Mouse (Mus musculus) limb, embryonic 14.5 days (tissue): Measurements from ENCODE around the gene Tmem98. TPM values are rescaled to one million over a fixed set of nuclear protein-coding genes. Genes with fewer than 3 reads are reported as not detected.

Source experiments
- ATAC-seq: fragments of 200-750 bp; cut with Nextera tagmentation; 2 replicates; pipeline ENCODE4 v1.8.0; 2017; ENCODE audit warnings: low read depth, moderate number of reproducible peaks, moderate TSS enrichment; ENCODE audit not compliant: low FRiP score
- DNase-seq: peaks from one replicate; pipeline ENCODE4 v3.0.0-alpha.2; 2015; ENCODE audit warnings: low spot score
- H3K27ac ChIP-seq: fragments of 300-500 bp; sonication (generic); replicated peaks from 2 replicates; pipeline ENCODE4 v1.5.1; 2014; ENCODE audit warnings: low read depth, mild to moderate bottlenecking, low read length, moderate library complexity, mixed read lengths
- H3K27me3 ChIP-seq: fragments of 300-500 bp; sonication (generic); 2 replicates; pipeline ENCODE4 v1.6.1; 2014; ENCODE audit warnings: low read length, mixed read lengths; ENCODE audit not compliant: control insufficient read depth, insufficient read depth
- H3K36me3 ChIP-seq: fragments of 300-500 bp; sonication (generic); 2 replicates; pipeline ENCODE4 v1.6.1; 2014; ENCODE audit warnings: mild to moderate bottlenecking, low read length, moderate library complexity, mixed read lengths; ENCODE audit not compliant: control insufficient read depth, insufficient read depth
- H3K4me1 ChIP-seq: fragments of 300-500 bp; sonication (generic); 2 replicates; pipeline ENCODE4 v1.6.1; 2014; ENCODE audit warnings: antibody characterized with exemption, low read length, mixed read lengths; ENCODE audit not compliant: control insufficient read depth, insufficient read depth
- H3K4me2 ChIP-seq: fragments of 300-500 bp; sonication (generic); replicated peaks from 2 replicates; pipeline ENCODE4 v1.6.1; 2014; ENCODE audit warnings: low read depth, mild to moderate bottlenecking, low read length, moderate library complexity; ENCODE audit not compliant: severe bottlenecking
- H3K4me3 ChIP-seq: fragments of 300-500 bp; sonication (generic); replicated peaks from 2 replicates; pipeline ENCODE4 v1.5.1; 2014; ENCODE audit warnings: low read length
- H3K9ac ChIP-seq: fragments of 300-500 bp; sonication (generic); 2 replicates; pipeline ENCODE4 v1.6.1; 2014; ENCODE audit warnings: mild to moderate bottlenecking, low read depth, low read length, moderate library complexity; ENCODE audit not compliant: severe bottlenecking
- H3K9me3 ChIP-seq: fragments of 300-500 bp; sonication (generic); 2 replicates; pipeline ENCODE4 v1.6.1; 2016; ENCODE audit warnings: low read length; ENCODE audit not compliant: control insufficient read depth
- POLR2A ChIP-seq: fragments of 200-500 bp; IDR thresholded peaks from 2 replicates; pipeline ENCODE4 v1.8.0; 2012; ENCODE audit warnings: inconsistent platforms, mild to moderate bottlenecking, moderate library complexity, borderline replicate concordance; ENCODE audit not compliant: insufficient read depth, insufficient read length; ENCODE audit errors: extremely low read depth
- WGBS: fragments of 180-500 bp; shearing (Covaris S2); extraction: QIAGEN DNeasy Blood & Tissue Kit; methylation state at CpG from one replicate; pipeline ENCODE4 v1.1.7; 2014; 5-methylcytosine and 5-hydroxymethylcytosine counted together
- polyA plus RNA-seq, 2 experiments: library from polyadenylated mRNA; depleted of rRNA in 1 of 2; stranded (reverse) in 1 of 2; unstranded in 1 of 2; fragments of >200 nt; fragmentation: Nextera tagmentation in 1 of 2; extraction: Ambion mirVana in 1 of 2; gene quantifications; 2 replicates each; pipeline versions ENCODE4 v1.2.1 to v1.2.3; 2012 to 2014

Tmem98 gene
- polyA plus RNA-seq, 2 experiments, result 59.2 to 68.4 TPM

- ATAC-seq, result no peak
- 91% methylated on average over 1 of the region's 1 CpGs for WGBS
- Histone ChIP-seq H3K9me3 (no peaks in the 10 kb centered on the region), H3K9ac (no peak overlapping the region), H3K27ac (no peak overlapping the region), H3K4me2 (no peak overlapping the region), H3K4me1 (no peaks in the 10 kb centered on the region), H3K36me3 (no peaks in the 10 kb centered on the region), H3K27me3 (no peaks in the 10 kb centered on the region), H3K4me3 (no peak overlapping the region)
- TF ChIP-seq POLR2A, result no peak
- no peak for DNase-seq
Observed at GRCm38 (mm10) chr11:80838724-80839123, 28.7 kb downstream of the Tmem98 start.

DNA sequence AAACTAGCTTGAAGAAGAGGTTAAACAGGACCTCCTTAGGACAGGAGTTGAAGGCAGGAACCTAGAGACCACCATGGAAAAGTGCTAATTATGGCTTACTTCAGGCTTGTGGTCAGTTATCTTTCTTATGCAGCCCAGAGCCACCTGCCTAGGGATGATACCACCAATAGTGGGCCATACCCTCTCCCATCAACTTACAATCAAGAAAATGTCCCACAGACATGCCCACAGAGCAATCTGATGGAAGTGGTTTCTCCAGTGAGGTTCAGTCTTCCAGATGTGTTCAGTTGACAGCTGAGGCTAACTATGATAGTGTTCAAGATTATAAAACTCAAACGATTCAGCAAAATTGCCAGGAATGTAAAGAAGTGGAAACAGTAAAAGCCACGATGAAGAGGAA, 33.5 kb downstream of the Tmem98 start:
- Histone ChIP-seq H3K4me1 (no peaks in the 10 kb centered on the region), H3K27ac (no peak overlapping the region), H3K4me2 (no peak overlapping the region), H3K36me3 (no peaks in the 10 kb centered on the region), H3K27me3 (no peaks in the 10 kb centered on the region), H3K4me3 (no peak overlapping the region), H3K9me3 (no peaks in the 10 kb centered on the region), H3K9ac (no peak overlapping the region)
- no peak for DNase-seq
- no peak for ATAC-seq
- no peak for TF ChIP-seq POLR2A
- 70% methylated on average over 2 of the region's 2 CpGs for WGBS

DNA sequence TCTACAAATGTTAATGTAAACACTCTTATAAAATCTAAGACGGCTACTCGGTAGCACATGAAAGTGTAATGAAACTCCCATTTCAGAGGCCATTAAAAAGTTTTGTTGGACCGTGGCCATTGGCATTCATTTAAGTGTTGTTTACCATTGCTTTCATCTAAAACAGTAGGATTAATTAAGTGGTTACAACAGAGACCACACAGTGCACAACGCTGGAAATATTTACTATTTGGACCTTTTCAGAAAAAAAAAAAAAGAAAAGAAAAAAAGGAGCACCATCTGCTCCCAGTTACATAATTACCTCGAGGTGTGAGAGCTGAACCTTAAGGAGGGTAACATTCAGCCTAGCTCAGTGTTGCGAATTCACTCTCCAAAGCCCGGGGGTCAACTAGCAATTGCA, 35.5 kb downstream of the Tmem98 start:
- H3K4me2 ChIP-seq, result no peak overlapping the region
- ATAC-seq (no peak), DNase-seq (no peak)
- no peaks in the 10 kb centered on the region for H3K9me3 ChIP-seq
- H3K4me3 ChIP-seq, result no peak overlapping the region
- 11% methylated on average over 7 of the region's 7 CpGs for WGBS
- no peak for TF ChIP-seq POLR2A
- H3K9ac ChIP-seq, result no peak overlapping the region
- H3K27ac ChIP-seq, result no peak overlapping the region
- H3K36me3 ChIP-seq, result no peaks in the 10 kb centered on the region
- no peaks in the 10 kb centered on the region for H3K4me1 ChIP-seq
- no peaks in the 10 kb centered on the region for H3K27me3 ChIP-seq

GRCm38 (mm10) chr11:80846115-80846514, 36.1 kb downstream of the Tmem98 start:
- Histone ChIP-seq H3K4me2 (no peak overlapping the region), H3K9ac (no peak overlapping the region), H3K27me3 (no peaks in the 10 kb centered on the region), H3K27ac (no peak overlapping the region), H3K4me1 (no peaks in the 10 kb centered on the region), H3K9me3 (no peaks in the 10 kb centered on the region), H3K36me3 (no peaks in the 10 kb centered on the region), H3K4me3 (no peak overlapping the region)
- ATAC-seq (no peak), DNase-seq (no peak)
- 13% methylated on average over 3 of the region's 3 CpGs for WGBS
- no peak for TF ChIP-seq POLR2A

- Histone ChIP-seq H3K27me3 (no peaks in the 10 kb centered on the region), H3K9ac (no peak overlapping the region), H3K36me3 (no peaks in the 10 kb centered on the region), H3K27ac (no peak overlapping the region), H3K4me3 (no peak overlapping the region), H3K9me3 (no peaks in the 10 kb centered on the region), H3K4me2 (no peak overlapping the region), H3K4me1 (no peaks in the 10 kb centered on the region)
- TF ChIP-seq POLR2A, result no peak
- ATAC-seq (no peak), DNase-seq (no peak)
- 59% methylated on average over 5 of the region's 5 CpGs for WGBS
Observed at GRCm38 (mm10) chr11:80848131-80848530, 38.2 kb downstream of the Tmem98 start.

GRCm38 (mm10) chr11:80851859-80852258, 41.9 kb downstream of the Tmem98 start:
- H3K27ac ChIP-seq, result no peak overlapping the region
- 45% methylated on average over 5 of the region's 5 CpGs for WGBS
- ATAC-seq (no peak), DNase-seq (no peak)
- no peak for TF ChIP-seq POLR2A
- no peaks in the 10 kb centered on the region for H3K4me1 ChIP-seq
- no peak overlapping the region for H3K9ac ChIP-seq
- H3K27me3 ChIP-seq, result no peaks in the 10 kb centered on the region
- H3K9me3 ChIP-seq, result no peaks in the 10 kb centered on the region
- no peaks in the 10 kb centered on the region for H3K36me3 ChIP-seq
- no peak overlapping the region for H3K4me3 ChIP-seq
- H3K4me2 ChIP-seq, result no peak overlapping the region
